Mouse (Mus musculus): ENCODE measurements around the gene Dgkg.

- TF ChIP-seq POLR2A (IDR thresholded peaks at IDR 0.05; ENCODE audit: insufficient read depth, low read length): no peak
- no peak for TF ChIP-seq CTCF (IDR thresholded peaks at IDR 0.05; ENCODE audit: low read depth, low read length)
Measured at GRCm38 (mm10) chr16:22625412-22625811, 31.6 kb downstream of the Dgkg start.
